Mouse (Mus musculus): ENCODE results near the gene Pax5. TPM values are rescaled to one million over a fixed set of nuclear protein-coding genes. Genes with fewer than 3 reads are reported as not detected.

Gene Pax5
- polyA plus RNA-seq, 1 experiment from 2014 or later, result 0.03 TPM

DNA sequence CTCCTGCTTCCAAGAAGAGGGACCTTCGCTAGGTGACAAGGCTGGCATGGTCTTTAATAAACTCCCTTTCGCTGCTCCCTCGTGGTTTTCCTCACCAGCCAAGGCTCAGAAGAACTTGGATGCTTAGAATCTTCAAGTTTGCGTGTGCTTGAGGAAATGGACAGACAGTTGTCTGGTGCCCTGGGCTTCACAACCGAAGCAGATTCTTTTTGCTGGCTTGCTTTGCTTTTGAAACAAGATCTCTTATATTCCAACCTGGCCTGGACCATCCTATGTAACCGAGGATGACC, 45.6 kb downstream of the Pax5 start:
- Histone ChIP-seq H3K79me2 (ENCODE audit: inconsistent target) (no peaks in the 10 kb centered on the region), H3K27ac (no peak overlapping the region), H3K36me3 (ENCODE audit: inconsistent target) (no peaks in the 10 kb centered on the region), H3K4me3 (ENCODE audit: inconsistent target) (no peak overlapping the region)
- 45% methylated on average over 5 of the region's 6 CpGs for WGBS (ENCODE audit: missing documents)

DNA sequence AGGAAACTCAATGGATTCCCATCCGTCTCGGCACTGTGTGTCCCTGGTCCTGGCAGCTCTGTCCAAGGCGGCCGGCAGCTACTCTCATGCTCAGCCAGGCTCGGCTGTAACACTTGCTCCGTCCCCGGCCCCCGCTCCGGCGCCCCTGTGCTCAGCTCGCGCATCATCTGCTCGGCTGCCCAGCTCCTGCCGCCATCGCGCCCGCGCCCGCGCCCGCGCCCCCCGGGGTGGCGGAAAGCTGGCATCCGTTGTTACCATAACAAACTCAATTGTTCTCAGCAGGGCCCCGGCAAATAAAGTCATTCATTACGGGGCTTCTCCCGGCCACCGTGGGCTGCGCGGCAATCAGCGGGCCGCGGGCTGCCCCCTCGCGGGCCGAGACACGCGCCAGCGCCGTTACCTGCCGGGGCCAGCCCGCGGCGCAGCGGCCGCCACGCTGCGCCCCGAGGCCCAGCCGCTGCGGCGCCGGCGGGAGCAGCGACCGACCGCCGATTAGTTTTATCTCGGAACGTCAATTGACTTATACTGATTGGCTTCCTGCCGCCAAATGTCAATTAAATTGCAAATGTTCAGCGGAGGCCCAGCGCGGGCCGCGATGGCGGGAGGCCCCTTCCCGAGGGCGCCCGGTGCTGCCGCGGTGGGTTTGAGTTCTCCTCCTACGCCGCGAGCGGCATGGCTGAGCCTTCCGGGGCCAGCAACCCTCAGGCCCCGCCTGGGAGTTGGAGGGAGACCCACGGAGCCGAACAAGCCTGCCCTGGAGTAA, 46.1 kb downstream of the Pax5 start:
- H3K36me3 ChIP-seq (ENCODE audit: inconsistent target), result no peaks in the 10 kb centered on the region
- WGBS (ENCODE audit: missing documents), result 2% methylated on average over 71 of the region's 81 CpGs
- no peaks in the 10 kb centered on the region for H3K79me2 ChIP-seq (ENCODE audit: inconsistent target)
- H3K4me3 ChIP-seq (ENCODE audit: inconsistent target), result no peak overlapping the region
- H3K27ac ChIP-seq, result no peak overlapping the region

DNA sequence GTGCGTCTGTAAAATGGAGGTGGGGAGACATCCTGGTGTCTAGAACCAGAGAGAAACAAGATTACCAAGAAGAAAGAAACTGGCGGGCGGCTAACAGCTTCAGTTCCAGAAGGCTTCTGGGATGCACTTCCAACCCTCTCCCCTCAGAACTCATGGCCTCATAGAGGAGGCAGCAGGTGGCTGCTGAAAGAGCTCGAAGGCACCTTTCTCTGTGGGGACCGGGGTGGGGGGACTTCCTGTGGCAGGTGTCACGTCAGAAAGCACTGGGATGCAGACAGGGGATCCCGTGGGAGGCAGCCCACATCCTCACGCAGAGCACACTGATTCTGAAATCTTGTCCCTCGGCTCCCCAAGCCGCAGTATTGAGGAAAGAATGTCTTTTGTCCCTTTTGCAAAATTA, 46.8 kb downstream of the Pax5 start:
- no peaks in the 10 kb centered on the region for H3K36me3 ChIP-seq (ENCODE audit: inconsistent target)
- H3K27ac ChIP-seq, result no peak overlapping the region
- no peaks in the 10 kb centered on the region for H3K79me2 ChIP-seq (ENCODE audit: inconsistent target)
- 37% methylated on average over 10 of the region's 10 CpGs for WGBS (ENCODE audit: missing documents)
- no peak overlapping the region for H3K4me3 ChIP-seq (ENCODE audit: inconsistent target)

DNA sequence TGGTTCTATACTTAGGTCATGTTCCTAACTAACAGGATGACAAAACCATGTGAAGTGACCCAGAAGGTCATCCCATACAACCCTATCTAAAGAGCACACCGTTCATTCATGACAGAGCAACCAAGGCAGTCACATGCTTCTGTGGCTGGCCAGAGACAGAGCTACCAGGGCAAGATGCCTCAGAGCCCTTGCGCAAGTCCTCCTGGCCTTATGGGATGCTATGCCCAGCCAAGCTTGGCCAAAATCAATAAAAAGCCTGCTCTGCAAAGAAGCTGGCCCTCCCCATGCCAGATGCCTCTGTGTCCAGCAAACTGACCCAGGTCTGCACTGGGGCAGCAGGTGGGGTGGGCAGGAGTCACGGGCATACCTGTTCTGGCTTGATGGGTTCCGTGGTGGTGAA, 65.1 kb downstream of the Pax5 start:
- Histone ChIP-seq H3K79me2 (ENCODE audit: inconsistent target) (no peaks in the 10 kb centered on the region), H3K36me3 (ENCODE audit: inconsistent target) (no peaks in the 10 kb centered on the region), H3K27ac (no peak overlapping the region), H3K4me3 (ENCODE audit: inconsistent target) (no peak overlapping the region)
- 90% methylated on average over 4 of the region's 4 CpGs for WGBS (ENCODE audit: missing documents)

DNA sequence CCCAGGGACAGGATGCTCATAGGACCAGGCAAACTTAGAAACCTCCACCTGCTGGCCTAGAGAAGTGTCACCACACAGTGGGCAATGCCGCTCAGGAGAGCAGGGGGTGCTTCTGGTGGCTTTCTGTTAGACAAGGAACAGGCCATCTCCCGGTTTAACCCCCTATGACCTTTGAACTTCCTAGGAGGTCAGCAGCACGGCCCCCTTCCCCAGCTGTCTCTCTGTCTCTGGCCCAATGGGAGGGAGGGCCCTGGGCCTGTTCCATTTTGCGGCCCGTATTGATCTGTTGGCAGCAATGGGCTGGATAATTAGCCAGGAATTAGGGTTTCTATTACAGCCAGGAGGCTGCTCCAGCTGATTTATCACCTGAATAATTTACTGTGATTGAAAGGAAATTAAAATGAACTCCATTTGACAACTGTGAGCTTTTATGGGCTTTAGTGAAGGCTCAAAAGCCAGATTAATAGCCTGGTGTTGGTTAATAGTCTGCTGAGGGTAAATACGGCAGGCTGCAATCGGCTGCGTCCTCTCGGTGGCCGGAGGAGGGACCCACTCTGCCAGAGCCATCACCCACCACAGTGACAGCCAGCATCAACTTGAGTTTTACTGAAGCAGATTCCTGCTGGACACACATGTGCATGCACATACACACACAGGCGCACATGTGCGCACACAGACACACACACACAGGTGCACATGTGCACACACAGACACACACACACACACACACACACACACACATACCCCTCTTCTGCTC, 68.3 kb downstream of the Pax5 start:
- H3K79me2 ChIP-seq (ENCODE audit: inconsistent target), result no peaks in the 10 kb centered on the region
- no peak overlapping the region for H3K4me3 ChIP-seq (ENCODE audit: inconsistent target)
- 81% methylated on average over 10 of the region's 12 CpGs for WGBS (ENCODE audit: missing documents)
- H3K36me3 ChIP-seq (ENCODE audit: inconsistent target), result no peaks in the 10 kb centered on the region
- H3K27ac ChIP-seq, result no peak overlapping the region

DNA sequence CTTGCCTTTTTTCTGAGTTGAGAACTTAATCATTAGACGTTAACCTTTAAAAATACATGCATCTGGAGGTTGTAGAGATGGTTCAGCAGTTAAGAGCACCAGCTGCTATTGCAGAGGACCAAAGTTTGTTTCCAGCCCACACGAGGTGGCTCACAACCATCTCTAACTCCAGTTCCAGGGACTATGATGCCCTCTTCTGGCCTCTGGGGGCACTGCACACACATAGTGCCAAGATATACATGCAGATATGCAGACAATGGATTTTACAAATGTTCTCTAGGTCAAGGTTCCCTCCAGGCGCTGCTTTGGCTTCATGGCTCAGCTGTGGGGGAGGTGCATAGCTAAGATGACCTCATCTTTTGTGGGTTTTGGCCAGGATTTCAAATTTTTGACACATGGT, 74.7 kb downstream of the Pax5 start:
- Histone ChIP-seq H3K36me3 (ENCODE audit: inconsistent target) (no peaks in the 10 kb centered on the region), H3K79me2 (ENCODE audit: inconsistent target) (no peaks in the 10 kb centered on the region), H3K27ac (no peak overlapping the region), H3K4me3 (ENCODE audit: inconsistent target) (no peak overlapping the region)
- WGBS (ENCODE audit: missing documents), result 92% methylated on average over 3 of the region's 3 CpGs

DNA sequence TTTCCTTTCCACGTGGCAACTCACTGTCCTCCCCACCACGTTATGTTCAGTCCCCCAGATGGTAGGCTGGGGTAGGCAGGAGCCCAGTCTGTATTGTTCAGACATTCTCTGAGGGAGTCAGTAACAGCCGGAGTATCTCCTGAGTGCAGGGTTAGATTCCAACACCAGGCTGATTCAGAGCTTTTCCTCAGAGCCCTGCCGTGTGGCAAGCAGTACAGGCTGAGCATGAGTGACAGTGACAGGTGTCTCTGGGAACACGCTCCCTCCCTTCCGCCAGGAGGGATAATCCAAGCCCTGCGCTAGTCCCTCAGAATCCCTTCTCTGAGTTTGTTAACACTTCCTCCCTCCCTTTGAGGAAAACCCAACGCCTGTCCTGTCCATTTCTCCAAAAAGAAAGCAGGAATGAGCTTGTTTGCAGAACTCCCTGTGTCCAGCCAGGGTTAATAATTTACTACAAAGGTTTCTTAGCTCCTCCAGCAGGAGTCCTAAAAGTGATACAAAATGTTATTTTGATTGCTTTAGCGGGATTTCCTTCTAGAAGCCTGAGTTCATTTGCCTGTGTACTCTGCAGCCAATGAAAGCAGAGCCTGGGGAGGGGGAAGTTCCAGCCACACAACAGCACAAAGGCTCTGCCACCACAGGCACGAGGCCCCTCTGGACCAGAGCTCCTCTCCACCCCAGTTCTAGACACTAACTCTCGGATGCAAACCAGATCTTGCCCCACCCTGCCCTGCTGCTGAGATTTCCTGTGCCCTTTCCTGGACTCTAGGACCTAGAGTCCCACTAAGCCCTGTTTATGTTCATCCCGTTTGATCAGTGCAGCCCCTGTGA, 76.4 kb downstream of the Pax5 start:
- no peak overlapping the region for H3K4me3 ChIP-seq (ENCODE audit: inconsistent target)
- 22% methylated on average over 12 of the region's 12 CpGs for WGBS (ENCODE audit: missing documents)
- no peaks in the 10 kb centered on the region for H3K79me2 ChIP-seq (ENCODE audit: inconsistent target)
- H3K36me3 ChIP-seq (ENCODE audit: inconsistent target), result no peaks in the 10 kb centered on the region
- H3K27ac ChIP-seq, result no peak overlapping the region

DNA sequence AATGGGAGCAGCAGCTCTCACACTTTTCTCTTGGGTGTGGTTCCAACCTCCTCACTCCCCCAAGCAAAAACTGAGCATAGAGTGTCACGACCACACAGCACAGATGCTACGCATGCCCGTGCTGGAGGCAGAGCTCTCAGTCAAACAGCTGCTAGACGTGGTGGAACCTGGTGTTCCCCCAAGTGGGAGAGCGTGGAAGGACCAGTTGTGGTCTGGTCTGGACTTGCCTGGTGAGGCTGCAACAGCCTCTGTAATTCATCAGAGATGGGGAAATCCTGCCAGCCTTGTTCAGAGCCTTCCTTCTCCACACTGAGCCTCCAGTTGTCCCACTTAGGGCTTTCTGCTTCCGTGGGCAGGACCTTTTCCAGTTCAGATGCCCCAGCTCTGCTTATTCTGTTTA, 80.2 kb downstream of the Pax5 start:
- Histone ChIP-seq H3K36me3 (ENCODE audit: inconsistent target) (no peaks in the 10 kb centered on the region), H3K4me3 (ENCODE audit: inconsistent target) (no peak overlapping the region), H3K27ac (no peak overlapping the region), H3K79me2 (ENCODE audit: inconsistent target) (no peaks in the 10 kb centered on the region)
- WGBS (ENCODE audit: missing documents), result 71% methylated on average over 6 of the region's 6 CpGs

DNA sequence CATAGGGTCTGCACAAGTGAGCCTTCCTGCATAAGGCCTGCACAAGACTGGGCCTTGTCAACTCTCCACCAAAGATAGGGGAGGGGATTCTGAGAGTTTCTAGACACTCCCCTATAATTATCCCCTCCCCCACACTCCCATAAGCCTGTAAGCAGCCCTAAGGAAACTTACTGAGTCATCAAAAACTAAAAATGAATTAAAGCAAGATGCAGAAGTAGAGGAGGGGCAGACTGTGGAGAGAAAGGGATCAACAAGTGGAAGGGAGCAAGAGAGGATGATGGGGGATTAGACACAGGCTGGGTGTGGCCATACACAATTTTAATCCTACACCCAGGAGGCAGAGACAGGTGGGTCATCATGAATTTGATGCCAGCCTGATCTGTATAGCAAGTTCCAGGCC, 82.4 kb downstream of the Pax5 start:
- Histone ChIP-seq H3K36me3 (ENCODE audit: inconsistent target) (no peaks in the 10 kb centered on the region), H3K79me2 (ENCODE audit: inconsistent target) (no peaks in the 10 kb centered on the region), H3K27ac (no peak overlapping the region)

DNA sequence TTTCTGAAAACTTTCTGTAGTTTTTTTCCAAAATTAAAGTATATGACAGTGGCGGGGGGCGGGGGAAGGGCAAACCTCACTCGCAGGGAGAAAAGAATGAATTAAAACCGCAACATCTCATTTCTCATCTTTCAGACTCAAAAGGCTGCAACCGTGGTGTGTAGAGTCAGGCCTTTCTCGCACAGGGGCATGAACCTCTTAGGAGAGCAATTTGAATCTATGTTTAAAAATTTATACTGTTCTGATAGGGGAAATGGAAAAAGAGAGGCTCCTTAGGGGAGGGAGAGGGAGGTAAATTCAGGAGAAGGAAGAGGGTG, 85.2 kb downstream of the Pax5 start:
- 76% methylated on average over 6 of the region's 6 CpGs for WGBS (ENCODE audit: missing documents)
- no peak overlapping the region for H3K27ac ChIP-seq
- H3K36me3 ChIP-seq (ENCODE audit: inconsistent target), result no peaks in the 10 kb centered on the region
- H3K79me2 ChIP-seq (ENCODE audit: inconsistent target), result no peaks in the 10 kb centered on the region
- no peak overlapping the region for H3K4me3 ChIP-seq (ENCODE audit: inconsistent target)

More for the DNA sequence above, 82.4 kb downstream of the Pax5 start:
- no peak overlapping the region for H3K4me3 ChIP-seq (ENCODE audit: inconsistent target)

DNA sequence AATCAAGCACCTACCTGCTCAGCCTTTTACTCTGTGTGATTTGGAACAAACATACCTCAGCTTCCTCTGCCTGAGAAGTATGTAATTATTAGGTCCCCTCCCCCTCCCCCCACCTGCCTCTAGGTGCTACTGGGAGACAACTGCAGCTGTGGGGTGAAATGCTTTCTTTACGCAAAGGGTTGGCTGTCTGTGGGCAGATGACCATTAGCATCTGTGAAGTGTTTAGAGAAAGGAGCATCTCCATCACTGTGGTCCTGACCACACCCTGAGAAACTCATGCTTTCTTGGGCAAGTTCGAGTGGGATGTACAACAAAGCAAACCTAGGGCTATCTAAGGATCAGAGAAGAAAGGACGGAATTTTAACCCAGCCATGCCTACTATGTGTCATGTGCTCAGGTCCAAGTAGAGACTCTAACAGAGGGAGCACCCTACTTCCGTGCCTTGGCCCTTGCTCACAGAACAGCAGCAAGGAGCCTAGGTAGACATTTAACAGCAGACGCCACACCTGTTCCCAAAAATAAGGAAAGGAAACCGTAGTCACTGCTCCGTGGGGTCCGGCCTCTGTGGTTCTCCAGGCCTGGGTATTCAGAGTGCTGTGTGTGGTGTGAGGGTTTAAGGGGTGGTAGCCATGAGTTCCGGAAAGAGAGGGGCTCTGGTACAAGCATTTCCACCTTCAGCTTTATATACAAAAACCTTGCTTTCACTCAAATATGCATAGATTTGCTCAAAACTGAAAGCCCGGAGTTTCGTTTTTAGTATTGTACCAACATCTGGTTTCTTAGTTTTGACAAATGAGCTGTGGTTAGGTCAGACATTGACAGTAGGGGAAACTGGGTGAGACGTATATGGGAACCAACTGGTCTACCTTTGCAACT, 85.8 kb downstream of the Pax5 start:
- 66% methylated on average over 12 of the region's 12 CpGs for WGBS (ENCODE audit: missing documents)
- Histone ChIP-seq H3K4me3 (ENCODE audit: inconsistent target) (no peak overlapping the region), H3K79me2 (ENCODE audit: inconsistent target) (no peaks in the 10 kb centered on the region), H3K36me3 (ENCODE audit: inconsistent target) (no peaks in the 10 kb centered on the region), H3K27ac (no peak overlapping the region)

DNA sequence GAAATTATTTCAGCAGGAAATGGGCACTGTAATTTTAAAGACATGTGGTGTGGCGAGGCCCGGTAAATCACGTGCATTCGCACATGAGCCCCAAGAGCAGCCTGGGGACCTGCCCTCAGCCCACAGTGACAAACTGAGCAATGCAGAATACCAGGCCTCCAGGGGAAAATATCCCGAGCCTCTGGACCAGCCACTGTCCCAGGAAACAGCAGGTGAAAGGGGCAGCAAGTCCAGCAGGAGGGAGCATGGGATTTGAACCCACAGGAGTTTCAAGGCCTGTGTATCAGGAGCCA, 86.9 kb downstream of the Pax5 start:
- Histone ChIP-seq H3K4me3 (ENCODE audit: inconsistent target) (no peak overlapping the region), H3K36me3 (ENCODE audit: inconsistent target) (no peaks in the 10 kb centered on the region), H3K79me2 (ENCODE audit: inconsistent target) (no peaks in the 10 kb centered on the region), H3K27ac (no peak overlapping the region)
- WGBS (ENCODE audit: missing documents), result 75% methylated on average over 5 of the region's 5 CpGs

DNA sequence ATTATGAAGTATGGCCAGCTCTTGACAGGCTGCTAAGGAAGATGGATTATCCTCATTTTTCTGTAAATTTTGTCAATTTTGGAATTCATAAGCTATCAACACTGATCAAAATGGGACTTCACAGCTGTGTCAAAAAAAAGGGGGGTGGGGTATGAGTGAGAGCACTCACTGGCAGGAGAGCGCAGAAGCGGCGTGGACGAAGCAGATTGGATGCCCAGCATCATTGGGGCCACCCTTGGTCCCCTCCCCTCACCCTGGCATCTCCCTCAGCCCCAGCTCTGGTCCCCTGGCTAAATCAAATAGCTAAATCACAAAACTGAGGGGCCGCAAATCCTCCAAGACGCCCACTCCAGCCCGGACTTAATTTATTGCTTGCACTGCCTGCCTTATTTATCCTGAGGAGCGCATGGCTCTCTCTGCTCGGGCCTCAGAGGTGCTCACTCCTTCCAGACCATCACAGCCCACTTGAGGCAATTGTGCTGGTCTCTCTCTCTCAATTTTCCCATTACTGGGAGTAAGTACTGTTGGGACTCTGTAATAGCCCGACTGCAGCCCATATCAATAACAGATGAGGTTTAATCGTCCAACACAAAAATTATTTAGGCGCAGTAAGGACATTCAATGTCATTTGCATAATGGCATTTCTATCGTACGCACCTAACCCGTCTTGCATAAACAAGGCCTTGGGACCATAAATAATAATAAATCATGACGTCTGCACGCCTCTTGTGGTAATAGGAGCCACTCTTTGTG, 87.4 kb downstream of the Pax5 start:
- H3K79me2 ChIP-seq (ENCODE audit: inconsistent target), result no peaks in the 10 kb centered on the region
- WGBS (ENCODE audit: missing documents), result 82% methylated on average over 17 of the region's 17 CpGs
- H3K27ac ChIP-seq, result no peak overlapping the region
- no peaks in the 10 kb centered on the region for H3K36me3 ChIP-seq (ENCODE audit: inconsistent target)
- no peak overlapping the region for H3K4me3 ChIP-seq (ENCODE audit: inconsistent target)

DNA sequence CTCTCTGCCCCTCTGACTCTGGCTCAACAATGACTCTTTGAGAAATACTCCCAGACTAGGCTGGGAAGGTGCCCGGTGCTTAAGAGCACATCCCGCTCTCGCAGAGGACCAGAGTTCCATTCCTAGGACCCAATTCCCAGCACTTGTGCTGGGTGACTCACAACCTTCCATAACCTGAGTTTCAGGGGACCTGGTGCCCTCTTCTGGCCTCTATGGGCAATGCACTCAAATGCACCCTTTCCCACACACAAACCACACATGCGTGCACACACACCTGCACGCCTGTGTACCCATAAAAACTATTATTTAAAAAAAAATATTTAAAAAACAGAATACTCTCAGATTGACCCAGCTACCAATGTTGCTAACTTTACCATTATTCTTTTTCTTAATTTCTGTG, 90.0 kb downstream of the Pax5 start:
- WGBS (ENCODE audit: missing documents), result 97% methylated on average over 5 of the region's 5 CpGs
- no peak overlapping the region for H3K27ac ChIP-seq
- no peaks in the 10 kb centered on the region for H3K79me2 ChIP-seq (ENCODE audit: inconsistent target)
- no peak overlapping the region for H3K4me3 ChIP-seq (ENCODE audit: inconsistent target)
- no peaks in the 10 kb centered on the region for H3K36me3 ChIP-seq (ENCODE audit: inconsistent target)
